Mouse (Mus musculus) kidney, embryonic 15.5 days (tissue): ENCODE measurements at regions not wholly inside any gene's neighbourhood (a gene's known extent, or its start where the extent isn't known, plus 50 kb on each side); places are given as distances from the start of the nearest gene placed in this dataset.
A peak's percentile ranks its signal among the peaks of the same experiment; 100 is the strongest.

Source experiments
- ATAC-seq: fragments of 200-750 bp; cut with Nextera tagmentation; replicated peaks from 2 replicates; pipeline ENCODE4 v1.8.0; 2017; ENCODE audit warnings: moderate TSS enrichment; ENCODE audit not compliant: low FRiP score
- H3K27ac ChIP-seq: fragments of 300-500 bp; sonication (generic); 2 replicates; pipeline ENCODE4 v1.5.1; 2015; ENCODE audit warnings: mild to moderate bottlenecking, inconsistent platforms
- H3K27me3 ChIP-seq: fragments of 300-500 bp; sonication (generic); 2 replicates; pipeline ENCODE4 v1.6.1; 2015; ENCODE audit warnings: inconsistent platforms
- H3K36me3 ChIP-seq: fragments of 300-500 bp; sonication (generic); 2 replicates; pipeline ENCODE4 v1.6.1; 2015; ENCODE audit warnings: inconsistent platforms
- H3K4me1 ChIP-seq: fragments of 300-500 bp; sonication (generic); 2 replicates; pipeline ENCODE4 v1.6.1; 2015; ENCODE audit warnings: inconsistent platforms
- H3K4me2 ChIP-seq: fragments of 300-500 bp; sonication (generic); 2 replicates; pipeline ENCODE4 v1.6.1; 2015; ENCODE audit warnings: moderate library complexity, mild to moderate bottlenecking, inconsistent platforms
- H3K4me3 ChIP-seq: fragments of 300-500 bp; sonication (generic); replicated peaks from 2 replicates; pipeline ENCODE4 v1.5.1; 2015; ENCODE audit warnings: mild to moderate bottlenecking, inconsistent platforms
- H3K9ac ChIP-seq: fragments of 300-500 bp; sonication (generic); 2 replicates; pipeline ENCODE4 v1.6.1; 2015; ENCODE audit warnings: mild to moderate bottlenecking, inconsistent platforms
- H3K9me3 ChIP-seq: fragments of 300-500 bp; sonication (generic); replicated peaks from 2 replicates; pipeline ENCODE4 v1.6.1; 2016; ENCODE audit warnings: inconsistent platforms
- WGBS: fragments of 180-500 bp; shearing (Covaris S2); methylation state at CpG from one replicate; pipeline ENCODE4 v1.1.7; 2015; ENCODE audit warnings: mixed read lengths; 5-methylcytosine and 5-hydroxymethylcytosine counted together

GRCm38 (mm10) chr15:94139534-94139958, 325.7 kb downstream of the Adamts20 start:
- H3K9ac ChIP-seq = no peak overlapping the region
- WGBS = 16% methylated on average over 13 of the region's 13 CpGs
- H3K4me3 ChIP-seq = no peak overlapping the region
- no peaks in the 10 kb centered on the region; the same call in 1 of the 2 replicates for H3K9me3 ChIP-seq
- peak overlapping the region; percentile 19; the same call in 1 of the 2 replicates for H3K4me2 ChIP-seq
- H3K27ac ChIP-seq = peak overlapping the region; percentile 76; the same call in 1 of the 2 replicates
- H3K36me3 ChIP-seq = no peaks in the 10 kb centered on the region
- H3K4me1 ChIP-seq = peaks cover 10% of the 10 kb centered on the region; the same call in 1 of the 2 replicates
- no peaks in the 10 kb centered on the region for H3K27me3 ChIP-seq
- peak; percentile 83 for ATAC-seq

- Histone ChIP-seq H3K9me3 (0 out of 2 replicates have a peak, but pooled peaks cover 3% of the 10 kb centered on the region), H3K36me3 (no peaks in the 10 kb centered on the region), H3K4me3 (no peak overlapping the region), H3K4me2 (no peak overlapping the region), H3K27ac (no peak overlapping the region), H3K9ac (no peak overlapping the region), H3K27me3 (no peaks in the 10 kb centered on the region), H3K4me1 (peaks cover 10% of the 10 kb centered on the region; the same call in 1 of the 2 replicates)
- WGBS = 78% methylated on average over 27 of the region's 27 CpGs
- no peak for ATAC-seq
Measured at GRCm38 (mm10) chr15:94137159-94137952, 327.9 kb downstream of the Adamts20 start.

- WGBS = 77% methylated on average over 5 of the region's 5 CpGs
- Histone ChIP-seq H3K4me3 (no peak overlapping the region), H3K4me2 (no peak overlapping the region), H3K9me3 (no peaks in the 10 kb centered on the region), H3K27me3 (no peaks in the 10 kb centered on the region), H3K4me1 (no peaks in the 10 kb centered on the region), H3K36me3 (no peaks in the 10 kb centered on the region), H3K9ac (no peak overlapping the region), H3K27ac (no peak overlapping the region)
- ATAC-seq = no peak
Measured at GRCm38 (mm10) chr15:94112801-94113200, 352.4 kb downstream of the Adamts20 start.

- Histone ChIP-seq H3K4me3 (no peak overlapping the region), H3K27me3 (no peaks in the 10 kb centered on the region), H3K4me2 (no peak overlapping the region), H3K36me3 (no peaks in the 10 kb centered on the region), H3K9me3 (no peaks in the 10 kb centered on the region), H3K9ac (no peak overlapping the region), H3K4me1 (no peaks in the 10 kb centered on the region), H3K27ac (no peak overlapping the region)
- 27% methylated on average over 2 of the region's 2 CpGs for WGBS
- no peak for ATAC-seq
Measured at GRCm38 (mm10) chr15:94107186-94107716, 358.0 kb downstream of the Adamts20 start.

GRCm38 (mm10) chr15:94090644-94091043, 374.6 kb downstream of the Adamts20 start:
- H3K9ac ChIP-seq = no peak overlapping the region
- H3K27me3 ChIP-seq = no peaks in the 10 kb centered on the region
- no peaks in the 10 kb centered on the region for H3K4me1 ChIP-seq
- no peaks in the 10 kb centered on the region; the same call in 1 of the 2 replicates for H3K9me3 ChIP-seq
- ATAC-seq = no peak
- WGBS = 82% methylated on average over 5 of the region's 5 CpGs
- no peak overlapping the region for H3K4me2 ChIP-seq
- no peak overlapping the region for H3K4me3 ChIP-seq
- no peaks in the 10 kb centered on the region for H3K36me3 ChIP-seq
- H3K27ac ChIP-seq = no peak overlapping the region

- WGBS = 75% methylated on average over 6 of the region's 6 CpGs
- no peak overlapping the region for H3K27ac ChIP-seq
- H3K9me3 ChIP-seq = no peaks in the 10 kb centered on the region; the same call in 1 of the 2 replicates
- no peak overlapping the region for H3K9ac ChIP-seq
- no peaks in the 10 kb centered on the region for H3K4me1 ChIP-seq
- no peak for ATAC-seq
- no peak overlapping the region for H3K4me3 ChIP-seq
- H3K27me3 ChIP-seq = no peaks in the 10 kb centered on the region
- H3K4me2 ChIP-seq = no peak overlapping the region
- no peaks in the 10 kb centered on the region for H3K36me3 ChIP-seq
Measured at GRCm38 (mm10) chr15:94089856-94090255, 375.4 kb downstream of the Adamts20 start.

GRCm38 (mm10) chr15:94082369-94082768, 382.8 kb downstream of the Adamts20 start:
- ATAC-seq = 0 out of 2 replicates have a peak, but pooled peaks have one; percentile 49
- no peaks in the 10 kb centered on the region for H3K27me3 ChIP-seq
- WGBS = 45% methylated on average over 4 of the region's 4 CpGs
- 0 out of 2 replicates have a peak overlapping the region, but pooled peaks have one; percentile 41 for H3K27ac ChIP-seq
- no peak overlapping the region for H3K9ac ChIP-seq
- H3K36me3 ChIP-seq = no peaks in the 10 kb centered on the region
- H3K4me1 ChIP-seq = no peaks in the 10 kb centered on the region
- no peak overlapping the region for H3K4me2 ChIP-seq
- H3K9me3 ChIP-seq = no peaks in the 10 kb centered on the region
- H3K4me3 ChIP-seq = no peak overlapping the region

- Histone ChIP-seq H3K9ac (no peak overlapping the region), H3K27me3 (no peaks in the 10 kb centered on the region), H3K4me2 (no peak overlapping the region), H3K36me3 (no peaks in the 10 kb centered on the region), H3K27ac (no peak overlapping the region), H3K9me3 (no peaks in the 10 kb centered on the region), H3K4me1 (no peaks in the 10 kb centered on the region), H3K4me3 (no peak overlapping the region)
- 89% methylated on average over 6 of the region's 6 CpGs for WGBS
- ATAC-seq = no peak
Measured at GRCm38 (mm10) chr15:94077056-94077455, 388.2 kb downstream of the Adamts20 start.

GRCm38 (mm10) chr15:94074161-94074950, 390.9 kb downstream of the Adamts20 start:
- 77% methylated on average over 7 of the region's 7 CpGs for WGBS
- H3K9me3 ChIP-seq = no peaks in the 10 kb centered on the region
- H3K4me3 ChIP-seq = no peak overlapping the region
- no peak for ATAC-seq
- no peak overlapping the region for H3K9ac ChIP-seq
- peak overlapping the region; percentile 61 for H3K27ac ChIP-seq
- no peaks in the 10 kb centered on the region for H3K27me3 ChIP-seq
- H3K4me2 ChIP-seq = no peak overlapping the region
- H3K4me1 ChIP-seq = no peaks in the 10 kb centered on the region
- no peaks in the 10 kb centered on the region for H3K36me3 ChIP-seq

- Histone ChIP-seq H3K4me3 (no peak overlapping the region), H3K36me3 (no peaks in the 10 kb centered on the region), H3K27ac (no peak overlapping the region), H3K4me1 (no peaks in the 10 kb centered on the region), H3K4me2 (no peak overlapping the region), H3K9me3 (no peaks in the 10 kb centered on the region), H3K27me3 (no peaks in the 10 kb centered on the region), H3K9ac (no peak overlapping the region)
- 89% methylated on average over 3 of the region's 3 CpGs for WGBS
- ATAC-seq = no peak
Measured at GRCm38 (mm10) chr15:94067721-94068120, 397.5 kb downstream of the Adamts20 start.

GRCm38 (mm10) chr15:94049638-94050273, 415.5 kb downstream of the Adamts20 start:
- WGBS = 47% methylated on average over 5 of the region's 5 CpGs
- no peak overlapping the region for H3K4me3 ChIP-seq
- no peaks in the 10 kb centered on the region for H3K27me3 ChIP-seq
- no peaks in the 10 kb centered on the region; the same call in 1 of the 2 replicates for H3K9me3 ChIP-seq
- no peak overlapping the region for H3K27ac ChIP-seq
- no peaks in the 10 kb centered on the region for H3K36me3 ChIP-seq
- peak; percentile 71; the same call in 1 of the 2 replicates for ATAC-seq
- H3K4me1 ChIP-seq = no peaks in the 10 kb centered on the region
- H3K4me2 ChIP-seq = no peak overlapping the region
- H3K9ac ChIP-seq = no peak overlapping the region
